Mouse (Mus musculus) testis, adult 2 months (tissue): Measurements from ENCODE around the gene Hnrnph2. TPM values are rescaled to one million over a fixed set of nuclear protein-coding genes. Genes with fewer than 3 reads are reported as not detected.

Experiments used
- H3K27ac ChIP-seq: fragments of 200-500 bp; 2 replicates; pipeline ENCODE4 v1.5.1; 2012; ENCODE audit warnings: low read depth, low read length; ENCODE audit not compliant: control insufficient read depth, insufficient read depth
- H3K27me3 ChIP-seq: fragments of 200-500 bp; 2 replicates; pipeline ENCODE4 v1.6.1; 2012; ENCODE audit warnings: mild to moderate bottlenecking, low read length, moderate library complexity; ENCODE audit not compliant: control insufficient read depth, insufficient read depth
- H3K36me3 ChIP-seq: fragments of 200-500 bp; 2 replicates; pipeline ENCODE4 v1.6.1; 2012; ENCODE audit warnings: mild to moderate bottlenecking, low read length; ENCODE audit not compliant: control insufficient read depth, insufficient read depth
- H3K4me1 ChIP-seq: fragments of 200-500 bp; 2 replicates; pipeline ENCODE4 v1.6.1; 2012; ENCODE audit warnings: low read length; ENCODE audit not compliant: control insufficient read depth, insufficient read depth
- H3K4me3 ChIP-seq: fragments of 200-500 bp; 2 replicates; pipeline ENCODE4 v1.5.1; 2012; ENCODE audit warnings: low read depth, mild to moderate bottlenecking, low read length, moderate library complexity, mixed read lengths; ENCODE audit not compliant: control insufficient read depth
- CTCF ChIP-seq: fragments of 200-500 bp; IDR thresholded peaks from 2 replicates; pipeline ENCODE4 v1.5.1; 2012; ENCODE audit warnings: low read depth, mild to moderate bottlenecking, inconsistent platforms, low read length, moderate library complexity; ENCODE audit not compliant: control insufficient read depth, insufficient read depth, insufficient replicate concordance
- POLR2A ChIP-seq: fragments of 200-500 bp; IDR thresholded peaks from 2 replicates; pipeline ENCODE4 v1.6.1; 2012; ENCODE audit warnings: low read depth, mild to moderate bottlenecking, inconsistent platforms, low read length, moderate library complexity; ENCODE audit not compliant: control insufficient read depth
- polyA plus RNA-seq: library from polyadenylated mRNA; depleted of rRNA; stranded (reverse); fragments of >200 nt; gene quantifications from 2 replicates; pipeline ENCODE4 v1.2.3, GENCODE M21; 2012; rRNA removed

Hnrnph2 gene
- 4.8 and 6.4 TPM in 2 replicates for polyA plus RNA-seq

GRCm38 (mm10) chrX:134600659-134601379, at the start of gene Hnrnph2, which contains the start of gene Gla:
TSS of gene Hnrnph2 (plus strand) at chrX:134601179.
TSS of gene Gla (minus strand) at chrX:134601125.
- H3K27ac ChIP-seq, result peak within 1 kb of the TSS; percentile 92
- H3K4me1 ChIP-seq, result no peaks in the 10 kb centered on the region; the same call in 1 of the 2 replicates
- TF ChIP-seq POLR2A, result peak; percentile 59
- no peak for TF ChIP-seq CTCF
- no peaks in the 10 kb centered on the region for H3K36me3 ChIP-seq
- peak within 1 kb of the TSS; percentile 91 for H3K4me3 ChIP-seq
- no peaks in the 10 kb centered on the region for H3K27me3 ChIP-seq

DNA sequence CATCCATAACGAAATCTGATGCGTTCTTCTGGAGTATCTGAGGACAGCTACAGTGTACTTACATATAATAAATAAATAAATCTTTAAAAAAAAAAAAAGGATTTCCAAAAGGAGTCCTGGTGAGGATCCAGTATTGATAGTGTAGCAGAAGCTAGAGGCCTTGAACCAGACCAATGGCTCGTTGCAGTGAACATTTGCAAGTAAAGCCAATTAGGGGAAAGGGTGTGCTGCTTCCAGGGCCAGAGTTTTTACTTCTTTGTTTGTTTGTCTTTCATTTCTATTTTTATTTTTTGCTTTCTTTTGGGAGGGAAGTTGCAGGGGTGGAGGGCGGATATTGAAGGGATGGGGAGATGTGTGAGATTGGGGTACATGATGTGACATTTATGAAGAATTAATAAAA, 47.7 kb upstream of the Hnrnph2 start:
- Histone ChIP-seq H3K36me3 (no peaks in the 10 kb centered on the region), H3K27ac (no peak overlapping the region)
- TF ChIP-seq POLR2A, result no peak
- no peak for TF ChIP-seq CTCF

DNA sequence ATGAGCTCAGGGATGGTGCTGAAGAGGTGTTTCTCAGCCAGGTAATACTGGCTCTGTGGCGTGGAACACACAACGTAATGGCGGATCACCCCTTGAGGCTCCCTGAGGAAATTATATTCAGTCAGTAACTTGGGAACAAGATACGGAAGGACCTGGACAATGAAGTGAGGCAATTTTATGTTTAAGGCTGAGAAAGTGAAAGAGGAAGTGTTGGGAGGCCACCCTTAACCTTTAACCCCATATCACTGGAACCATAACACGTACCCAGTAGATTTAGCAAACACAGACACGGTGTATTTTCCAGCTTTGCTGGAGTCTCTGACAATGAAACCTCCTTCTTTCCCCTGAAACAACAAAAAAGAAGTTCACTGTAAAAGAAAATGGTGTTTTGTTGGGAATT, 46.6 kb upstream of the Hnrnph2 start:
- no peak overlapping the region for H3K27ac ChIP-seq
- no peaks in the 10 kb centered on the region for H3K27me3 ChIP-seq
- H3K36me3 ChIP-seq, result no peaks in the 10 kb centered on the region
- no peaks in the 10 kb centered on the region for H3K4me1 ChIP-seq
- H3K4me3 ChIP-seq, result no peak overlapping the region
- TF ChIP-seq CTCF (no peak), POLR2A (no peak)

More for the DNA sequence above, 47.7 kb upstream of the Hnrnph2 start:
- no peak overlapping the region for H3K4me3 ChIP-seq
- H3K4me1 ChIP-seq, result no peaks in the 10 kb centered on the region
- H3K27me3 ChIP-seq, result no peaks in the 10 kb centered on the region

DNA sequence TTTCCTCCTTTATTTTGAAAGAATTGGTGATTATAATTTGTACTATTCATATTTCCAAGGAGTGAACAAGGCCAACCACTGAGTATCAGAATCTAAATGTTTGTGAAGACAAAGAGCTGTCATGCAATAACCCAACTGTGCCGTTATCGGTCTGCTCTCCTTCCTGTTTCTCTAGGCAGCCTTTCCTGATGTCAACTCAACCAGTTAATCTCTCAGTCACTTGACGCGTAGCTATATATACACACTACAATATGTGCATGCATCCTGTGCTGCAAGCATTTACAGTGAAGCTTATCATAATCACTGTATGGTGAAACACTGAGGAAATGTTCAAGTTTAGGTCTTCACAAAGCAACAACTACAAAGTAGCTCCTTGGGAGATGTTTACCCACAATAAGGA, 36.7 kb upstream of the Hnrnph2 start:
- Histone ChIP-seq H3K36me3 (no peaks in the 10 kb centered on the region), H3K27ac (no peak overlapping the region), H3K27me3 (no peaks in the 10 kb centered on the region), H3K4me3 (no peak overlapping the region), H3K4me1 (no peaks in the 10 kb centered on the region)
- TF ChIP-seq POLR2A (no peak), CTCF (no peak)

GRCm38 (mm10) chrX:134566536-134567222, 34.3 kb upstream of the Hnrnph2 start:
- H3K27me3 ChIP-seq, result no peaks in the 10 kb centered on the region

GRCm38 (mm10) chrX:134577896-134578295, 23.1 kb upstream of the Hnrnph2 start:
- H3K36me3 ChIP-seq, result no peaks in the 10 kb centered on the region
- H3K27me3 ChIP-seq, result no peaks in the 10 kb centered on the region
- H3K4me3 ChIP-seq, result no peak overlapping the region
- no peak overlapping the region for H3K27ac ChIP-seq
- TF ChIP-seq CTCF (no peak), POLR2A (no peak)
- H3K4me1 ChIP-seq, result peaks cover 2% of the 10 kb centered on the region

More at GRCm38 (mm10) chrX:134566536-134567222, 34.3 kb upstream of the Hnrnph2 start:
- Histone ChIP-seq H3K4me3 (no peak overlapping the region), H3K27ac (no peak overlapping the region), H3K36me3 (no peaks in the 10 kb centered on the region), H3K4me1 (no peaks in the 10 kb centered on the region)
- TF ChIP-seq POLR2A, result no peak
- TF ChIP-seq CTCF, result no peak

DNA sequence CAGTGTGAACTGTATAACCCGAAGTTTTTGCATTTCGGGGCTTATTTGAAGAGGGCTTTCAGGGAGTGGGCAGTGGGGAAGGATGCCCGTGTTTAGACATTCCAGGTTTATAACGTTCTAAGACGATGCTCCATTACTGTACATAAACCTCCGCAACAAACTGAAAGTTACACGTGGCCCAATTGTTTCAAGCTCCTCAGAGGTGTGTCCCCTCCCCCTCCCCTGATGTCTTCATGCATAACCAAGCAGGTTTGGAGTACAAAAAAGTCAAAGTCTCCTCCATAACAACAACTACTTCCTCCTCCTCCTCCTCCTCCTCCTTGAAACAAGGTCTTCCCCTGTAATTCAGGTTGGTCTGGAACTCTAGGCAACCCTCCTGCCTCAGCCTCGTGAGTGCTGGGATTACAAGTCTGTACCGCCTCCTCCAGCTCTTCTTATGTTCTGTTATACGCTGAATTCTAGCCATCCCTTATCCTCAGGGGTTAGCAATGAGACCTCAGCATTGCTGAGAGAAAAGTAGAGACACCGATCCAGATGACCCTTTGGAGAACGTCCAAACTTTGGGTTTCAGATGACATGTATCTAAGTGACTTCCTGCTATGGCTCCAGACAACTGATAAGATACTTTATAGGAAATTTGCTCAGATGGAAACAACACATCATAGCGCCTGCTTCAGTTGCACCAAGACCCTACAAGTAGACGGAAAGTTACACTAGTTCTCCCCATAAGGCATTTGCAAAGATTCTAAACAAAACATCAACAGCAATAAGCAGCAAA, 20.3 kb upstream of the Hnrnph2 start:
- peaks cover 5% of the 10 kb centered on the region for H3K4me1 ChIP-seq
- H3K36me3 ChIP-seq, result no peaks in the 10 kb centered on the region
- no peak overlapping the region for H3K27ac ChIP-seq
- TF ChIP-seq POLR2A (no peak), CTCF (no peak)
- no peaks in the 10 kb centered on the region for H3K27me3 ChIP-seq
- no peak overlapping the region for H3K4me3 ChIP-seq
